Mouse (Mus musculus) kidney, adult 2 months (tissue): Measurements from ENCODE around the gene Prss48.

ENCODE experiments used
- CTCF ChIP-seq: fragments of 200-500 bp; conservative IDR thresholded peaks from 2 replicates; pipeline ENCODE4 v1.5.1; 2011; ENCODE audit warnings: low read depth, mild to moderate bottlenecking, control low read depth, low read length, moderate library complexity, mixed read lengths; ENCODE audit not compliant: insufficient read depth, insufficient read length
- POLR2A ChIP-seq: fragments of 200-500 bp; IDR thresholded peaks from one replicate; pipeline ENCODE4 v1.6.1; 2011; ENCODE audit warnings: low read depth, low read length, control low read depth

DNA sequence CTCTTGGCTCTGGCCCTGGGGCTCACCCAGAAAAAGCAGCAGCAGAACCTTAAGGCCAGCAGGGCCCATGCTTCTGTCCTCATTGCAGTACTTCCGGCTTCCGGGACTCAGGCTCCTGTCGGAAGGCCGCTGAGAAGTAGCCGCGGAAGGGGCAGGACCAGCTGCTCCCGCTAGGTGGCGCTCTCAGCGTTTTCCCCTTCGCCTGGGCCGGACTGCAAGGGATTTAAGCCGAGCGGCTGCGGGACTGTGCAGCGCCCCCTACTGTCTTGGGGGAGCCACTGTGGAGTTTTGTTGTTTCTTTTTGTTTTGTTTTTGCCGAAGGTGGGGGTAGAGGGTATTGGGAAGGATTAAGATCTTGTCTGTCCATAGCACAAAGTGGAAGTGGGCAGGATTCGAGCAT lies at the start of gene Prss48:
- TF ChIP-seq CTCF: peak; percentile 35; the same call in 1 of the 2 replicates
- no peak for TF ChIP-seq POLR2A
